Mouse (Mus musculus) C2C12 (cell line): Measurements from ENCODE around the gene Arl6. TPM values are rescaled to one million over a fixed set of nuclear protein-coding genes. Genes with fewer than 3 reads are reported as not detected.
A peak's percentile ranks its signal among the peaks of the same experiment; 100 is the strongest.

Source experiments
- H3K27me3 ChIP-seq: one replicate; pipeline ENCODE4 v1.6.1; 2011; ENCODE audit not compliant: control insufficient read depth, insufficient read depth, insufficient read length
- H3K36me3 ChIP-seq: one replicate; pipeline ENCODE4 v1.6.1; 2011; ENCODE audit not compliant: control insufficient read depth, insufficient read depth
- H3K4me3 ChIP-seq: one replicate; pipeline ENCODE4 v1.5.1; 2011; ENCODE audit warnings: mild to moderate bottlenecking, control low read depth; ENCODE audit not compliant: poor library complexity, insufficient read depth, severe bottlenecking
- H3K79me2 ChIP-seq: one replicate; pipeline ENCODE4 v1.6.1; 2011; ENCODE audit not compliant: control insufficient read depth, insufficient read depth
- H3K79me3 ChIP-seq: one replicate; pipeline ENCODE4 v1.6.1; 2011; ENCODE audit warnings: low read depth, control low read depth
- H3ac ChIP-seq: one replicate; pipeline ENCODE3; 2011; ENCODE audit warnings: low read depth; ENCODE audit not compliant: control insufficient read depth, insufficient read length
- CEBPB ChIP-seq: IDR thresholded peaks from one replicate; pipeline ENCODE4 v1.6.1; 2011; ENCODE audit warnings: low read depth, mild to moderate bottlenecking, control low read depth, moderate library complexity
- CTCF ChIP-seq: IDR thresholded peaks from one replicate; pipeline ENCODE4 v1.5.1; 2011; ENCODE audit not compliant: control insufficient read depth, insufficient read depth, insufficient read length
- FOSL1 ChIP-seq: IDR thresholded peaks from one replicate; pipeline ENCODE4 v1.8.0; 2011; ENCODE audit warnings: mild to moderate bottlenecking, low read length; ENCODE audit not compliant: poor library complexity, insufficient read depth, severe bottlenecking
- MAX ChIP-seq: IDR thresholded peaks from one replicate; pipeline ENCODE4 v1.6.1; 2011; ENCODE audit warnings: mild to moderate bottlenecking, control low read depth
- MYOD1 ChIP-seq: IDR thresholded peaks from one replicate; pipeline ENCODE4 v1.6.1; 2011; ENCODE audit warnings: low read depth; ENCODE audit not compliant: control insufficient read depth, insufficient read length
- MYOG ChIP-seq: IDR thresholded peaks from one replicate; pipeline ENCODE4 v1.6.1; 2011; ENCODE audit not compliant: control insufficient read depth, insufficient read length; ENCODE audit errors: extremely low read depth
- USF1 ChIP-seq: IDR thresholded peaks from one replicate; pipeline ENCODE4 v1.6.1; 2011; ENCODE audit warnings: low read depth, mild to moderate bottlenecking, control low read depth, moderate library complexity
- long read RNA-seq, 2 experiments: library from polyadenylated mRNA; unstranded; transcript quantifications; one replicate each; pipeline ENCODE4 v2.0.0; 2019 to 2020
- polyA plus RNA-seq: library from polyadenylated mRNA; unstranded; fragments of >200 nt; fragmentation: generic; extraction: Trizol; gene quantifications from one replicate; pipeline ENCODE4 v1.2.1, GENCODE M21; 2012; ENCODE audit warnings: missing spikeins

Arl6 gene
- 7.2 TPM for polyA plus RNA-seq
- long read RNA-seq, experiment 1, transcript Arl6-201 (8 exons, 1,696 nt) = major isoform, 33 of 36 reads
- long read RNA-seq, experiment 1, partial matches to known transcripts = 1 of 36 reads
- long read RNA-seq, experiment 1, other reads (novel, unspliced or antisense) = 2 of 36 reads
- long read RNA-seq, experiment 2, transcript Arl6-201 (8 exons, 1,696 nt) = major isoform, 58 of 61 reads
- long read RNA-seq, experiment 2, partial matches to known transcripts = 0 of 61 reads
- long read RNA-seq, experiment 2, other reads (novel, unspliced or antisense) = 3 of 61 reads

- TF ChIP-seq FOSL1 (no peak), USF1 (no peak), MYOG (no peak), CEBPB (no peak), MAX (no peak), MYOD1 (no peak), CTCF (no peak)
Observed at GRCm38 (mm10) chr16:59639102-59639691, at the start of gene Arl6. Gene Arl6, minus strand, starts transcription at chr16:59639391.

GRCm38 (mm10) chr16:59685135-59685534 is 45.9 kb upstream of the Arl6 start:
- Histone ChIP-seq H3K79me2 (no peaks in the 10 kb centered on the region), H3K79me3 (no peaks in the 10 kb centered on the region), H3ac (no peak overlapping the region), H3K4me3 (no peak overlapping the region), H3K27me3 (no peaks in the 10 kb centered on the region), H3K36me3 (no peaks in the 10 kb centered on the region)
- TF ChIP-seq FOSL1 = no peak
- no peak for TF ChIP-seq USF1
- TF ChIP-seq CEBPB = no peak
- TF ChIP-seq MAX = no peak
- TF ChIP-seq MYOD1 = no peak
- TF ChIP-seq CTCF = no peak
- no peak for TF ChIP-seq MYOG

More at GRCm38 (mm10) chr16:59639102-59639691, at the start of gene Arl6:
- H3K36me3 ChIP-seq = no peaks in the 10 kb centered on the region
- H3K27me3 ChIP-seq = peaks cover 7% of the 10 kb centered on the region
- peaks cover 8% of the 10 kb centered on the region for H3K79me2 ChIP-seq
- H3K79me3 ChIP-seq = no peaks in the 10 kb centered on the region
- H3ac ChIP-seq = peak within 1 kb of the TSS; percentile 72
- peak within 1 kb of the TSS; percentile 65 for H3K4me3 ChIP-seq

GRCm38 (mm10) chr16:59683434-59683833 is 44.2 kb upstream of the Arl6 start:
- no peak overlapping the region for H3ac ChIP-seq

GRCm38 (mm10) chr16:59682216-59682891 is 43.2 kb upstream of the Arl6 start:
- H3K79me3 ChIP-seq = no peaks in the 10 kb centered on the region
- no peaks in the 10 kb centered on the region for H3K36me3 ChIP-seq

More at GRCm38 (mm10) chr16:59683434-59683833, 44.2 kb upstream of the Arl6 start:
- no peaks in the 10 kb centered on the region for H3K79me2 ChIP-seq
- TF ChIP-seq MAX (no peak), CTCF (peak; percentile 20)
- H3K79me3 ChIP-seq = no peaks in the 10 kb centered on the region
- H3K27me3 ChIP-seq = no peaks in the 10 kb centered on the region
- no peaks in the 10 kb centered on the region for H3K36me3 ChIP-seq
- H3K4me3 ChIP-seq = no peak overlapping the region

GRCm38 (mm10) chr16:59666938-59667337 is 27.7 kb upstream of the Arl6 start:
- no peak overlapping the region for H3K4me3 ChIP-seq
- H3ac ChIP-seq = no peak overlapping the region
- no peaks in the 10 kb centered on the region for H3K79me2 ChIP-seq
- H3K36me3 ChIP-seq = no peaks in the 10 kb centered on the region
- no peaks in the 10 kb centered on the region for H3K27me3 ChIP-seq
- TF ChIP-seq USF1 = no peak
- no peak for TF ChIP-seq FOSL1
- H3K79me3 ChIP-seq = no peaks in the 10 kb centered on the region

More at GRCm38 (mm10) chr16:59682216-59682891, 43.2 kb upstream of the Arl6 start:
- H3K79me2 ChIP-seq = no peaks in the 10 kb centered on the region
- TF ChIP-seq FOSL1 (no peak), MAX (no peak), MYOG (no peak)
- no peak overlapping the region for H3ac ChIP-seq
- no peaks in the 10 kb centered on the region for H3K27me3 ChIP-seq
- no peak overlapping the region for H3K4me3 ChIP-seq

GRCm38 (mm10) chr16:59643766-59644165 is 4.6 kb upstream of the Arl6 start:
- no peaks in the 10 kb centered on the region for H3K79me3 ChIP-seq
- peaks cover 8% of the 10 kb centered on the region for H3K27me3 ChIP-seq
- no peak for TF ChIP-seq CTCF
- no peak for TF ChIP-seq USF1
- TF ChIP-seq FOSL1 = no peak
- TF ChIP-seq MYOD1 = no peak
- TF ChIP-seq MAX = no peak
- TF ChIP-seq CEBPB = no peak
- TF ChIP-seq MYOG = no peak
- H3K4me3 ChIP-seq = no peak overlapping the region
- peaks cover 2% of the 10 kb centered on the region for H3K79me2 ChIP-seq
- H3ac ChIP-seq = no peak overlapping the region
- no peaks in the 10 kb centered on the region for H3K36me3 ChIP-seq
